Mouse (Mus musculus): Measurements from ENCODE around the gene Abr. TPM values are rescaled to one million over a fixed set of nuclear protein-coding genes. Genes with fewer than 3 reads are reported as not detected.

The Abr gene
- polyA plus RNA-seq, 1 experiment: 54.8 TPM

DNA sequence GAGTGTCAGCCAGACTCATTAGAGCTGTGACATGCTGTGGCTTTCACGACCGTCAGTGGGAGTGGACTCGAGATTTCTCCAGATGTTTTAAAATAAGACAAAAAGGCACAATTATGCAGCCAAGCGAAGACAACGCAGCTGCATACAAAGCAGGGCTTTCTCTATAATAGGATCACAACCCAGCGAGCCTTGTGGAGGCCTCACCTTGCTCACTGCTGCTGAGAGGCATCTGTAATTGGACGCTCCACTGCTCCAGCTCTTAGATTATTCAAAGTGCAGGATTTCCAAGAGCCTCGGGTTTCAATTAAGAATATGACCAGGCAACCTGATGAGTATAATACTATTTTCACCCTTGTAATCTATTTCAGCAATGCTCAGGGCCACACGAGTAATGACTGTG lies 15.6 kb downstream of the Abr start:
- Histone ChIP-seq H3K4me3 (replicated peaks; ENCODE audit: extremely low read depth, low read depth, low read length) (no peak overlapping the region), H3K4me1 (ENCODE audit: control insufficient read depth, insufficient read depth, low read length) (no peaks in the 10 kb centered on the region)
- WGBS: 83% methylated on average over 9 of the region's 9 CpGs
- no peak for DNase-seq
- TF ChIP-seq CTCF (IDR thresholded peaks at IDR 0.05; ENCODE audit: insufficient read depth, low read length) (no peak), POLR2A (IDR thresholded peaks at IDR 0.05; ENCODE audit: borderline replicate concordance, extremely low read depth, low read depth, low read length) (no peak)

DNA sequence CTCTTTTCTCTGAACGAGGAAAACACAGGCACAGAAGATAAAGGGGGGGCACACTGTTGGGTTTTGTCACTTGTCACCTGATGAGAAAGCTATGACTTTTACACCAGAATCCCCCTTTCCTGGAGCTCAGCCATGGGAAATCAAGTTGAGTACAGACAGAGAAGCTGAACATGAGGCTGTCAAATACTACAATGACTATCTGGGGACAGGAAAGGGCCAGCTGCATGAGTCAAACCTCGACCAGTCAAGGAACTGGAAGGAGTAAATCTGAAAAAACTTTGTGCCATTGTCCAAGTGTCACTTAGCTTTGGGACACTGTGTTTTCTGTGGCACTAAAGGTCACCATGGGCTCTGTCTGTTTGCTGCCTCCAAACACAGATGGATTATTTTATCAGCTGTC lies 22.9 kb downstream of the Abr start:
- no peak for TF ChIP-seq CTCF (IDR thresholded peaks at IDR 0.05; ENCODE audit: insufficient read depth, low read length)
- no peak for TF ChIP-seq POLR2A (IDR thresholded peaks at IDR 0.05; ENCODE audit: borderline replicate concordance, extremely low read depth, low read depth, low read length)
- no peak for DNase-seq
- H3K4me3 ChIP-seq (replicated peaks; ENCODE audit: extremely low read depth, low read depth, low read length): no peak overlapping the region
- WGBS: 21% methylated on average over 2 of the region's 2 CpGs
- H3K4me1 ChIP-seq (ENCODE audit: control insufficient read depth, insufficient read depth, low read length): no peaks in the 10 kb centered on the region

DNA sequence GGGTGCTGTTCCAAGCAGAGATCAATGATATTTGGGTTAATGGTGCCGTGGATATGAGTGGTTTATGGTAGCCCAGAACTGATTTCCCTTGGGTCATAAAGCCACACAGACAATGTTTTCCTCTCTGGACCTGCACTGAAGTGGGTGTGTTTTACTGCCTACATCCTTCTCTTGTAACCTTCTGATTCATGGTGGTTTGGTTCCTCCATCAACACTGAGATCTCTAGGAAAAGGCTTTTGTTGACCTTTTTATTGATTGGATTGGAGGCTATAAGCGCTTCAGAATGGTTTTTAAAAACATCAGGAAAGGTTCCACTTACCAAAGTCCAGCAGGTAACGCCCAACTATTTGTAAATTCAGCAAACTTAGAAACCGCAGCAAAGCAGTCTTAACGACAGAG lies 23.4 kb downstream of the Abr start:
- no peak for DNase-seq
- Histone ChIP-seq H3K4me1 (ENCODE audit: control insufficient read depth, insufficient read depth, low read length) (no peaks in the 10 kb centered on the region), H3K4me3 (replicated peaks; ENCODE audit: extremely low read depth, low read depth, low read length) (no peak overlapping the region)
- no peak for TF ChIP-seq CTCF (IDR thresholded peaks at IDR 0.05; ENCODE audit: insufficient read depth, low read length)
- no peak for TF ChIP-seq POLR2A (IDR thresholded peaks at IDR 0.05; ENCODE audit: borderline replicate concordance, extremely low read depth, low read depth, low read length)
- WGBS: 72% methylated on average over 5 of the region's 5 CpGs

DNA sequence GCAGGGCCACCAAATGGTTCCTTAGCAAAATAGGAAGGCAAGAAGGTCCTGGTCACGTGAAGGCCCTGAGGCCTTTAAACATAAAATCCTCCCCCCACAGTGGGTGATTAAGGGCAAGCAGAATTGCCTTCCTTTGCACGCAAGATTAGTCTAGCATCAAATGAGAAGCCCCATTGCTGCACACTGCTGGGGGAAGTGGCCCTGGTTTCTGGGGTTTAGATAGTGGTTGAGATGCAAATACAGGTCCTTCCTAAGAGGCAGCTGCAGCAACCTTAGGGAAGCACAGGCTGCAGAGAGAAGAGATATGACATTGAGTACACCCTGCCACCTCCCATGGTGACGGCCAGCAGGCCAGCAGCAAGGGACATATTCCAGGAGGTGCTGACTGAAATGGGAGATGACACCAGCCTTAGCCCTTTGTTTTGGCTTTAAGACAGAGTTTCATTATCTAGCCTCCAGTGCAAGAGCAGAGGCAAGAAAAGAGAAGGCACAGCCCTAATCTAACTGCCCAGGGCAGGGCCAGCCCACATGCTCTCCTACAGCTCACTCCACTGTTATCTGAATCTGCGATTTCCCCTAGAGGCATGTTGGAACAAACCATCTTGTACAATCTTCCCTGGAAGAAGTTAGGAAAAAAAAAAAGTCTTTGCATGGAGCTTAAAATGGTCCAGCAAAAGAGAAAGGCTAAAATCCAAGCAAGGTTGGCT lies 28.3 kb downstream of the Abr start:
- TF ChIP-seq POLR2A (IDR thresholded peaks at IDR 0.05; ENCODE audit: borderline replicate concordance, extremely low read depth, low read depth, low read length): no peak
- no peak for TF ChIP-seq CTCF (IDR thresholded peaks at IDR 0.05; ENCODE audit: insufficient read depth, low read length)
- 80% methylated on average over 4 of the region's 4 CpGs for WGBS
- Histone ChIP-seq H3K4me1 (ENCODE audit: control insufficient read depth, insufficient read depth, low read length) (no peaks in the 10 kb centered on the region; the same call in 1 of the 2 replicates), H3K4me3 (replicated peaks; ENCODE audit: extremely low read depth, low read depth, low read length) (no peak overlapping the region)
- DNase-seq: no peak

DNA sequence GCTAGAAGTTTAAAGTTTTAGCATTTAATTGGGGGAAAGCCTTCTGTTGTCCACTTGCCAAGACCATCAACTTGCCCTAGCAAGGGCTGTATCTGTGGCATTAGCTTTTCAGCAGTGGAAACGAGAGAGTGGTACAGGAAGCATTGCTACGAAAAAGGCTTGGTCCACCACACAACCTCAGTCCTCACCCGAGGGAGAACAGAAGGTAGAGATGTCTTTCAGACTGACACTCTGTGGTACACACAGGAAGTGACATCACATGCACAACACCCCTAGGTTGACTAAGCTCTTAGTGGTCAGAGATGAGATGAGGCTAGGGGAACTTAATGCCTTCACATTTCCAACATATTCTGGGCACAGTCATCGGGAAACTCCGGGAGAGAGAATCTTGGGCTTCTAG lies 32.4 kb downstream of the Abr start:
- no peak for DNase-seq
- TF ChIP-seq POLR2A (IDR thresholded peaks at IDR 0.05; ENCODE audit: borderline replicate concordance, extremely low read depth, low read depth, low read length) (no peak), CTCF (IDR thresholded peaks at IDR 0.05; ENCODE audit: insufficient read depth, low read length) (no peak)
- no peak overlapping the region for H3K4me3 ChIP-seq (replicated peaks; ENCODE audit: extremely low read depth, low read depth, low read length)
- no peaks in the 10 kb centered on the region; the same call in 1 of the 2 replicates for H3K4me1 ChIP-seq (ENCODE audit: control insufficient read depth, insufficient read depth, low read length)
- WGBS: 74% methylated on average over 5 of the region's 5 CpGs

DNA sequence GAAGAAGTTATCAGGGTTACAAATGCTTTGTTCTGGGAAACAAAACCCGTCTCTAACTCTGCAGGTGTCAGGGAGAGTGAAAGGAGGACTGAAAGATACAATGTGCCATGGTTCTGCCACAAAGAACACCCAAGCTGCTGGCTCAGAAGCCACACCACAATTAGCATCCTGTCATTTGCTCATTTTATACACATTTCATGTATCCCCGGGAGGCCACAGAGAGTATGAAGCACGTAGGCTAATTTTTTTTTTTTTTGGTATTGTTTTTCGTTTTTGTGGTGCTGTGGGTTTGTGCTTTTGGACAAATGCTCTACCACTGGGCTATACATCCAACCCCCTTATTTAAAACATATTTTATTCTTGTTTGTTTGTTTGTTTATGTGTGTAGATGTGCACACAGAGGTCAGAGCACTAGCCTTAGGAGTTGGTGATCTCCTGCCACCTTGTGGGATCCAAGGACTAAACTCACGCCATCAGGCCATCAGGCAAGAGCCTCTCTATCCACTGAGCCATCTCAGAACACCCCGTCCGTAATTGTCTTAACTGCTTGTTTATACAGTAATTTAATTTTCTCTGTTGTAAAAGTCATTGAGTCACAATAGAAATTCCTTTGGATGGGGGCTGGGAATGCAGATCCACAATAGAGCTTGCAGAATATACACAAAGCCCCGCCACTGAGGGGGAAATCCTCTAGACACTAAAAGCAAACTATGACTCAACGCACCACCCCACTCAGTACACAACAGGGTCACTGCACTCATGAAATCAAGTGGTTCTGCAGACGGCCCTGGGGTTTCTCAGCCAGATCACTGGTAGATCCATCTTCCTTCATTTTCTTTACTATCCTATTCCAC lies 33.3 kb downstream of the Abr start:
- Histone ChIP-seq H3K4me1 (ENCODE audit: control insufficient read depth, insufficient read depth, low read length) (no peaks in the 10 kb centered on the region; the same call in 1 of the 2 replicates), H3K4me3 (replicated peaks; ENCODE audit: extremely low read depth, low read depth, low read length) (no peak overlapping the region)
- no peak for DNase-seq
- WGBS: 45% methylated on average over 10 of the region's 10 CpGs
- TF ChIP-seq POLR2A (IDR thresholded peaks at IDR 0.05; ENCODE audit: borderline replicate concordance, extremely low read depth, low read depth, low read length) (no peak), CTCF (IDR thresholded peaks at IDR 0.05; ENCODE audit: insufficient read depth, low read length) (no peak)

DNA sequence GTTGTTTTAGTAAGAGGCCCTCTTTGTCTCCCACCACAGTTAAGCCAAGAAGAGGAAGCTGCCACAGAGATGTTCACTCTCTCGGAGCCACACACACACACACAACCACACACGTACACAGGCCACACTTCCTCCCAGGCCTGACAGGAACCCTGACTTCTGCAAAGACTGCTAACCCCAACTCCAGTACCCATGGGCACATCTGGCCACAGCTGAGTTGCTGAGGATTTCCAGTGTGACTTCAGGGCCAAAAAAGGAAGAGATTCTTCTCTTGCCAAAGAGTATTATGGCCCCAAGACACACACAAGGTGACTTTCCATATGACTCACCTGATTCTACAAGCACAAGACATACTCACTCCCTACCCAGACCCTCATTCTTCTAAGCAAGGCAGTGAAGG lies 34.1 kb downstream of the Abr start:
- WGBS: 71% methylated on average over 2 of the region's 2 CpGs
- Histone ChIP-seq H3K4me1 (ENCODE audit: control insufficient read depth, insufficient read depth, low read length) (no peaks in the 10 kb centered on the region; the same call in 1 of the 2 replicates), H3K4me3 (replicated peaks; ENCODE audit: extremely low read depth, low read depth, low read length) (no peak overlapping the region)
- no peak for DNase-seq
- no peak for TF ChIP-seq CTCF (IDR thresholded peaks at IDR 0.05; ENCODE audit: insufficient read depth, low read length)
- TF ChIP-seq POLR2A (IDR thresholded peaks at IDR 0.05; ENCODE audit: borderline replicate concordance, extremely low read depth, low read depth, low read length): no peak

DNA sequence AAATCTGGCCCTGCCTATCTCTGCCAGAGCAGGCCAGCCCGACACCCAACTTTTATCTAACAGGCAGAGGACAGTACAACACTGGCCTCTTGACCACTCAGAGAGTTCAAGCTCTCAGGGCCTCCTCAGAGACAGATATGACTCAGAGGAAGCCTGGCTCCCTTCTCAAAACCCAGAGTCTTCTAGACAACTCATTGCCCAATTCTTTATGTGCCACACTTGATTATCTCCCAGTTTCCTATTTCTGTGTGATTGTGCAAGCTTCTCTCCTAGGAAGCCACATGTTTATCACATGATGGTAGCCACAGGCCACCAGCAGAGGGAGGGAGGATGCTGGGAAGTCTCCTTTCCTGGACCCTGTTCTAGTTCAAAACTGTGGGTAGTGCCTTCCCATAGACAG lies 34.8 kb downstream of the Abr start:
- no peaks in the 10 kb centered on the region; the same call in 1 of the 2 replicates for H3K4me1 ChIP-seq (ENCODE audit: control insufficient read depth, insufficient read depth, low read length)
- DNase-seq: no peak
- H3K4me3 ChIP-seq (replicated peaks; ENCODE audit: extremely low read depth, low read depth, low read length): no peak overlapping the region
- WGBS: 77% methylated on average over 1 of the region's 1 CpGs
- no peak for TF ChIP-seq CTCF (IDR thresholded peaks at IDR 0.05; ENCODE audit: insufficient read depth, low read length)
- no peak for TF ChIP-seq POLR2A (IDR thresholded peaks at IDR 0.05; ENCODE audit: borderline replicate concordance, extremely low read depth, low read depth, low read length)

DNA sequence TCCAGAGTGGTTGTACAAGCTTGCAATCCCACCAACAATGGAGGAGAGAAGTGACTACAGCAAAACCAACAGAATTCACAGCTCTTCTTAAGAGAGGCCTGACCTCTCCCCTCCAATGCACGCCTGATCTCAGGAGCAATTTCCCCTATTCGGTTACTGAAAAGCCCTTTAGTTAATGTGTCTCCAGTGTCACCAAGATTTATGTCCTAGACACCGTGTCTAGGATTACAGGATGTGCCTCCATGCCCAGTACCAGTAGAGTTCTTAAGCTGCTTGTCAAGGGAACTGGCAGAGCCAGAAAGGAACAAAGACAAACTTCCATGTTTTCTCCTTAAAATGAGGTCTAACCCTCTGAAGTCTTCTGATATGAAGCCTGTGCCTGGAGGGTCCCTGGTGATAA lies 36.0 kb downstream of the Abr start:
- TF ChIP-seq POLR2A (IDR thresholded peaks at IDR 0.05; ENCODE audit: borderline replicate concordance, extremely low read depth, low read depth, low read length) (no peak), CTCF (IDR thresholded peaks at IDR 0.05; ENCODE audit: insufficient read depth, low read length) (no peak)
- no peaks in the 10 kb centered on the region; the same call in 1 of the 2 replicates for H3K4me1 ChIP-seq (ENCODE audit: control insufficient read depth, insufficient read depth, low read length)
- no peak for DNase-seq
- H3K4me3 ChIP-seq (replicated peaks; ENCODE audit: extremely low read depth, low read depth, low read length): no peak overlapping the region
- WGBS: 49% methylated on average over 3 of the region's 3 CpGs
